Mouse (Mus musculus) brain, embryonic 14.5 days (tissue): ENCODE results near the gene Dapp1.

Source experiments
- CTCF ChIP-seq: fragments of 200-500 bp; IDR thresholded peaks from 2 replicates; pipeline ENCODE4 v1.5.1; 2012; ENCODE audit warnings: inconsistent platforms, mild to moderate bottlenecking, moderate library complexity, borderline replicate concordance; ENCODE audit not compliant: insufficient read depth, insufficient read length; ENCODE audit errors: extremely low read depth
- POLR2A ChIP-seq: fragments of 200-500 bp; IDR thresholded peaks from 2 replicates; pipeline ENCODE4 v1.6.1; 2012; ENCODE audit warnings: mild to moderate bottlenecking, inconsistent platforms, borderline replicate concordance; ENCODE audit not compliant: poor library complexity, insufficient read depth, insufficient read length, severe bottlenecking; ENCODE audit errors: extremely low read depth

- no peak for TF ChIP-seq CTCF
- no peak for TF ChIP-seq POLR2A
Observed at GRCm38 (mm10) chr3:137920594-137920993, 60.8 kb downstream of the Dapp1 start.
